Mouse (Mus musculus): ENCODE results near the gene Vmn2r26. TPM values are rescaled to one million over a fixed set of nuclear protein-coding genes. Genes with fewer than 3 reads are reported as not detected.
"Not testable (repeated sequence)": the region's sequence is repeated elsewhere in the genome, so short reads cannot be mapped to it uniquely, and the experiment has no call there.

Gene Vmn2r26
- polyA plus RNA-seq (2016; fragmentation: Nextera tagmentation; extraction: Ambion mirVana) = not detected in 2 replicates

GRCm38 (mm10) chr6:124024268-124024667, at the start of gene Vmn2r26:
Gene Vmn2r26 (plus strand): TSS chr6:124024568.
- H3K36me3 ChIP-seq; H3K4me3 ChIP-seq; H3K9ac ChIP-seq; ATAC-seq (ENCODE audit: low FRiP score); H3K4me2 ChIP-seq (replicated peaks); H3K4me1 ChIP-seq; H3K27me3 ChIP-seq; H3K27ac ChIP-seq; H3K9me3 ChIP-seq (replicated peaks): not testable (repeated sequence)
- 67% methylated on average over 1 of the region's 1 CpGs for WGBS

DNA sequence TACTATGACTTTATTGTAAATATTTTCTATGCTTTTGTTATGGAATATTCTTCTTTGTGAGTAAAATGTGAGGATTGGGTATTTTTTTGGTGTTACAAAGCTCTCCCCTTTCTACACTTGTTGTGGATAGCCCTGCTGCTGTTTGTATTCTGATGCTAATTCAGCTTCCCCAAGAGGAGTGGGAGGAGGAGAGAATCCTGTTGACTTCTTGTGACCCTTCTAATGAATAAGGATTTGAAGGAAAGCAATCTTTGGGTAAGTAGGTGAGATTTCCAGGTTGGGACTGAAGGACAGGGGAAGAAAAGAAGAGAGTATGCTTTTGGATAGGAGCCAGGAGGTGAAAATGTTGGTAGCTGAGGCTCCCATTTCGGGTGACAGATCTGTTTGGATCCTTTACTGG, 3.5 kb upstream of the Vmn2r26 start:
- Histone ChIP-seq H3K9me3 (replicated peaks) (no peaks in the 10 kb centered on the region), H3K27ac (no peak overlapping the region), H3K4me3 (no peak overlapping the region), H3K4me2 (replicated peaks) (no peak overlapping the region), H3K9ac (no peak overlapping the region), H3K27me3 (no peaks in the 10 kb centered on the region), H3K4me1 (no peaks in the 10 kb centered on the region), H3K36me3 (no peaks in the 10 kb centered on the region)
- no peak for ATAC-seq (ENCODE audit: low FRiP score)
- WGBS = 41% methylated on average over 1 of the region's 1 CpGs

GRCm38 (mm10) chr6:124048388-124048787, 24.0 kb downstream of the Vmn2r26 start:
- Histone ChIP-seq H3K36me3 (no peaks in the 10 kb centered on the region), H3K9me3 (replicated peaks) (no peaks in the 10 kb centered on the region), H3K27ac (no peak overlapping the region), H3K4me3 (no peak overlapping the region), H3K4me1 (no peaks in the 10 kb centered on the region), H3K9ac (no peak overlapping the region), H3K27me3 (no peaks in the 10 kb centered on the region), H3K4me2 (replicated peaks) (no peak overlapping the region)
- no peak for ATAC-seq (ENCODE audit: low FRiP score)

DNA sequence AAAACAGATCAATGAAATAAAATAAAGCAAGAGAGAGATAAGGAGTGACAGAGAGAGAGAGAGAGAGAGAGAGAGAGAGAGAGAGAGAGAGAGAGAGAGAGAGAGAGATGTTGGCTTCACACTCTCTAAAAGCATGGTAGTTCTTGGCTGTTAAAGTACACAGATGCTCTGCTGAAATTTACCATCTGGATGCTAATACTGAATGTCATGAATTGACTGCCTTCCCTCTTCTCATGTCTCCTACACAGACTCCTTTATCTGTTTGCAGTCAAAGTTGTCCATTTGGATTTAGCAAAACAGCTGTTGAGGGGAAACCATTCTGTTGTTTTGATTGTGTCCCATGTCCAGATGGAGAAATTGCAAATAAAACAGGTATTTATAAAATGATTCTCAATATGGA, 29.2 kb downstream of the Vmn2r26 start:
- H3K9ac ChIP-seq; H3K4me2 ChIP-seq (replicated peaks); ATAC-seq (ENCODE audit: low FRiP score); H3K9me3 ChIP-seq (replicated peaks); H3K4me3 ChIP-seq; H3K27ac ChIP-seq; H3K36me3 ChIP-seq; H3K27me3 ChIP-seq; H3K4me1 ChIP-seq: not testable (repeated sequence)

DNA sequence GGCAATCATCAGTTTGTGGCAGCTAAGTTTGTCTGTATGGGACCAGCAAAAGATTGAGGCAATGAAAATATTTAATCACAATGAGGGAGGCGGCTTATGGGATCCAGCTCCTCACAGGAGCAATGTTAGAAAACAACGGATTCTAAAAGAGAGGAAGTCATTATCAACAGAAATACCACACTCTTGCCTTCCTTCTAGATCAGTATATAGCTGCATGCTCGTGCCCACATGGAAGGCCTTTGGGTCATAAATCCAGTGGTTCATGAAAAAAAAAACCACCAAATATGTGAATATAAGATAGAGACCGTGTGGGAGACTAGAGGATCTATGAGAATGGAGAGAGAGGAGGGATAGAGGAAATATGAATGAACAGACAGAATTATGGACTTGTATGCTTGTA, 78.0 kb downstream of the Vmn2r26 start:
- Histone ChIP-seq H3K36me3 (no peaks in the 10 kb centered on the region), H3K27me3 (no peaks in the 10 kb centered on the region), H3K4me2 (replicated peaks) (no peak overlapping the region), H3K9ac (no peak overlapping the region), H3K4me3 (no peak overlapping the region), H3K9me3 (replicated peaks) (no peaks in the 10 kb centered on the region), H3K4me1 (no peaks in the 10 kb centered on the region), H3K27ac (no peak overlapping the region)
- 83% methylated on average over 4 of the region's 4 CpGs for WGBS
- no peak for ATAC-seq (ENCODE audit: low FRiP score)

Other genes starting within 250 kb of the Vmn2r26 start
- not detected in 2 replicates for gene Vmn2r24, start 245.7 kb upstream of the Vmn2r26 start, polyA plus RNA-seq (2016; fragmentation: Nextera tagmentation; extraction: Ambion mirVana)
- gene Vmn2r25, start 171.1 kb upstream of the Vmn2r26 start, polyA plus RNA-seq (2016; fragmentation: Nextera tagmentation; extraction: Ambion mirVana) = not detected in 2 replicates
- not detected in 2 replicates for gene Vmn2r27, start 207.3 kb downstream of the Vmn2r26 start, polyA plus RNA-seq (2016; fragmentation: Nextera tagmentation; extraction: Ambion mirVana)

All from hindbrain, embryonic 12.5 days (tissue).